Mouse (Mus musculus): Measurements from ENCODE around the gene Desi1.

The Desi1 gene

DNA sequence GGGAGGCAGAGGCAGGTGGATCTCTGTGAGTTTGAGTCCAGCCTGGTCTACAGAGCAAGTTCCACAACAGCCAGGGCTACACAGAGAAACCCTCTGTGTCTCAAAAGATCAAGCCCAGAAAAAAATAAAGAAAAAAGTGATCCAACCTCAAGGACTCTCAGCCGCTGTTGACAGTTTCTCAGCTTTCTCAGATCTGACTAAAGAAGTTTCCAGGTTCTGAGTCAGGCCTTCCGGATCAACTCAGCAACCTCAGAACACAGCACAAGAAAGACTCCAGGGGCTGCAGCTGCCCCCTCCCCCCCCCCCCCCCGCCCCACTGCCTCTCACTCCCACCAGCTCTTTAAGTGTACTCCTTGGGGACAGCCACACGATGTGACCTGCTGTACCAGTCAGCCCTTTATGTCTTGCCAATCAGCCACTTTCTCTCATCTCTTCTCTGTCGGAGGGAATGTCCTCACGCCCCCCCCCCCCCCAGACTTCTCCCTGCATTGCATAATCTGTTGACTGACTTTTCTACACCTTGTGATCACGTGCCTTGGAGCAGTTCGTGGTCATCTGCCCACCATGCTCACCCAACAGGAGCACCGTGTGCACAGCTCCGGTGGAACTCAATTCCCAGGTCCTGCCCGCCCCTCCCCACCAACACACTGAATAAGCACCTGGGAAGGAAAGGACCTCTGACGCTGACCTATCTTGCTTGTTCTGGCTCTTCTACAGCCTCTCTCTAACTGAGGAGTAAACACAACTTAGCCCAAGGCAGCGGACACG, 67.4 kb downstream of the Desi1 start:
- DNase-seq (ENCODE audit: low spot score), result no peak

DNA sequence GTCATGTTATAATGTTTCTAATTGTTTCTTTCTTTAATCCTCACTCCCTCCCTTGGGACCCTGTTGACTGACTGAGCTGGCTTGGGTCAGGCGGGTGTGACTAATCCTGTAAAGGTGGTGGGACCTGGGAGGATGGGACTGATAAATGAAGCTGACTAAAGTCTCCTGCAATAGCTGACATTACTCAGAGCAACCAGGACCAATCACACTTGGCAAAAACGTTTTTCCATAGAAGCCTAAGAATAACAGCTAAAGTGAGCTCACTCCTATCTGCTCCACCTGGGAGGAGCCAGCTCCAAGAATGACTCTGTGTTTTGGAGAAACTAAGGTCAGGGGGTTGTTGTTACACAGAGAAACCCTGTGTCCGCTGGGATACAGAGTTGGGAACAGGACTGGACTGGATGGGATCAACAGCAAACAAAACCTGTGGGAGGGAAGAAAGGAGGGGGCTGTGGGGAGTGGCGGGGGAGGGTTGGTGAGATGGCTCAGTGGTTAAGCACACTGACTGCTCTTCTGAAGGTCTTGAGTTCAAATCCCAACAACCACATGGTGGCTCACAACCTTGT, 68.6 kb downstream of the Desi1 start:
- DNase-seq (ENCODE audit: low spot score), result no peak

DNA sequence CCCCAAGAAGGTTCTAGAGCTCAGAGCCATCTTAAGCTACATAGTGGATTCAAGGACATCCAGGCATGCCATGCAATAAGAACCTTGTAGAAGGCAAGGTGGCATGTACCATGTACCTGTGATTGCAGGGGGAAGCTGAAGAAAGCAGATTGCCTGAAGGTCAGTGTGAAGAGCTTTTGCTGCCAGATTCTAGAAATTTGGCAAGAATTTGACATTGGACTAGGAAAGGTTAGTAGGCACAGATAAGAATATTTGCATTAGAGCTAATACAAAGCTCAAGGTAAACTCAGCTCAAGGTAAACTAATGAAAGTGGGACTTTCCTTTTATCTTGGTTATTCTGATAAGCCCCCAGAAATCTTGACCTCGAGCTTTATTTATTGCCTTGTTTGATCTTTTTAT, 69.4 kb downstream of the Desi1 start:
- no peak for DNase-seq (ENCODE audit: low spot score)

DNA sequence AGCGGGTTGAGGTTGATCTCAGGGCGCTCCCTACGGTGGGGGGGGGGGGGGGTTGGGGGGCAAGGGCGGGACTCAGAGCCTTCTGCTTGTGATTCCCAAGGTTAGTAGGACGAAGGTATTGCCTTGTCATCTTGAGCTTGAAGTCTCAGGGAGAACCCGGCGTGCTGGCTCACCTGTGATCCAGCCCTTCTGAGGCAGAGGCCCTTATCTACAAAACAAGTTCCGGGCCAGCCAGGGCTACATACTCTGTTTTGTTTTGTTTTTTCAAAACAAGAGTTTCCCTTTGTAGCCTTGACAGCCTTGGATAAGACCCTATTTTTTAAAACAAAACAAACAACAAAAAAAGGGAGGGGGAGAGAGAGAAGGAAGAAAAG, 72.6 kb downstream of the Desi1 start:
- no peak for DNase-seq (ENCODE audit: low spot score)

DNA sequence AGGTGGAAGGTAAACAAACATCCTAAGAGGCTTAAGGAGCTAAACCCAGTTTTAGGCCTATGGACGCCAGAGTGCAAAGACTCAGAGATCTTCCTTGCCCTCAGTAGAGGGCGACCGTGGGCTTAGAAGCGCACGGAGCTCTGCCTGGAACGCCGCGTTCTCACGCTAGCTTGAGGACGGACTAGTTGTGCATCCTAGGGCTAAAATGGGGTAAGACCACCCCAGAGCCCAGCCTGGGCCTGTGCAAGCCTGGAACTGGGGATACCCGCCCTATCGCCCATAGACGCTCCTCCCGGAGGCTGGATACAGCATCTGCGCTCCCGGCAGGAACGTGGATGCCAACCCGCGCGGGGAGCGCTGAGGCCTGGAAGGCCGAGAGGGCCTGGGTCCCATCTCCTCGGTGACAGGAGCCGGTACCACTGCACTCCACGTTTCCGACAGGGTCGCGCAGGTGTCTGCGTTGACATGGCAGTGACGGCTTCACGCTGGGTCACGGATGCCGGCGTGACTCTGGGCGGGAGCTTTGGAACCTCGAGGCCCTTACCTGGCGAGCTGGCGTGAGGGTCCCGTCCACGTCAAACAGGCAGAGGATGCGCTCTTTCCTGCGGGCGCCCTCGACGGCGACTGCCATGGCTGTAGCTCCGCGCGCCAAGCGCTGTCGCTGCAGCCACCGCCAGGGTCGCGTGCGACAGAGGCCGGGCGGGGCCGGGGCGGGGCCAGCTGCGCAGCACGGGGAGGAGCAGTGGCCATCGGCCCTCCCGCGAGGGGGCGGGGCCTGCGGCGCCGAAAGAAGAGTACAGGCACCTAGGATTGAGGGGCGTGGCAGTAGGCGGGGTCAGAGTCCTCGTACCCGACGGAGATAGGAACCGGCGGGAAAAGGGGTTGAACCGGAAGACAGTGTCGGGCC, 73.2 kb downstream of the Desi1 start, which contains the start of gene Pmm1:
TSS of gene Pmm1 (minus strand) at position 760 of the 907 bp plus-strand sequence.
- peak; percentile 100 for DNase-seq (ENCODE audit: low spot score)

DNA sequence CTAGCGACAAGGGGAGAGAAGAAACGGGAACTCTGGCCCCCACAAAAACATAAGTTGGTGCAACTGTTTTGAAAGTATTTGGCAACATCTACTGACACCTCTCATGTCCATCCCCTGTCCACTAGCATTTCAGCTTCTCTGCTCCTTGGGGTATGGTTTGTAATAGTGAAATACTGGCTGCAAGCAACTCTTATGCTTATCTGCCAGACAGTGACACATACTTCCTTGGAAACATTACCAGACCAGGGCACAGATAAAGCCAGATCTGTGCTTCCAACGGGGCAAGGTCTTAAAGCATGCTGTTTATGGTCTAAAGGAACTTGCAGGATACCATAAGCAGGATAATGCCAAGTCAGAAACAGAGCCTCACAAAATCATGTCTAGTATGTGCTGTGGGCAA, 74.8 kb downstream of the Desi1 start:
- DNase-seq (ENCODE audit: low spot score), result no peak

DNA sequence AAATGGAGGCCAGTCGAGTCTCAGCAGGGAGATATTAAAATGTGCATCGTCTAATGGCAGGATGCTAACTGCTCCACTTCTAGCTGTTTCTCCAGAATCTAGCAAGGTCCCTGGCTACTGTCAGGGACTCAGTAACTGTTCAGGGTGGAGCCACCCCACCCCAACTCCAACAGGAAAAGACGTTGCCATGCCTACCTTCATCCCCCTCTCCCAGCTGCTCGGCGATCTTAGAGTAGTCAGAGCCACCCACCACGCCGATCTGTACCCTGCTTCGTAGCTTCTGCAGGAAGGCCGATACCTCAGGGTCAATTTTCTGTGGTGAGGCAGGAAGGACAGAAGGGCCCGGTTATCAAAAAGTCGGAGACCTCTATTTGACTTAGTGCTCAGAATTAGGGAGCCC, 76.1 kb downstream of the Desi1 start:
- DNase-seq (ENCODE audit: low spot score), result no peak

DNA sequence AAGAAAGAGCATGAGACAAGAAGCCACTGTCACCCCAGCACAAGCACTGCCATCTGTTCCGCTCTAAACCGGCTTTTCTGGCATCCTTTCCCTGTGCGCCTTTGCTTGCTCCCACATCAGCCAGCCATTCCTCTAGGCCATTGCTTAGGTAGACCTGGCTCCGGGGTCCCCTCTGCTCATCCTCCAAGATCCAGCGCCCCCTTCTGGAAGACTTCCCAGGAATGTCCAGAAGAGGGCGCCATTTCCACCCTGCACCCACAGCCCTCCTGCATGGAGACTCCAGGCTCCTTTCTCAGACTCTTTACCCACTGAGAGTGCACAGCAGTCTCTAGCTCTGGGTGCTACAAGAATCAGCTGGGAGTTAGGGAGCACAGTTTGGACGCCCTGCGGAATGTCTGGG, 77.2 kb downstream of the Desi1 start:
- peak; percentile 78 for DNase-seq (ENCODE audit: low spot score)

DNA sequence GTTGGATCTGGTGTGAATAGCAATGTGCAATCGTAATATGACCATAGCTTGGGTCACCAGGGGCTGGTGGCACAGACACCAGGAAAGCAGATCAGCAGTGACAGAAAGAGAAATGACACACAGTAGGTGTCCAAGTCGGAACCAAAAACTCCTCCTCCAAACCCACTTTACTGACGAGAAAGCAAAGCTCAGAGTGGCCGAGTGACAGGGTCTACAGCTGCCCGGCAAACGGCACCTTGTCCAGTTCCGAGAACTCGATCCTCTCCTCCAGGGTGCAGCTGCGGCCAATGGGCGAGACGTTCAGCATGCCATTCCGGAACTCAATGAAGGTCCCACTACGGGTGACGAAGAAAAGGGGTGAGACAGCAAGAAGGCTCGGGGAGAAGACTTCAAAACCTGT, 78.2 kb downstream of the Desi1 start:
- no peak for DNase-seq (ENCODE audit: low spot score)

DNA sequence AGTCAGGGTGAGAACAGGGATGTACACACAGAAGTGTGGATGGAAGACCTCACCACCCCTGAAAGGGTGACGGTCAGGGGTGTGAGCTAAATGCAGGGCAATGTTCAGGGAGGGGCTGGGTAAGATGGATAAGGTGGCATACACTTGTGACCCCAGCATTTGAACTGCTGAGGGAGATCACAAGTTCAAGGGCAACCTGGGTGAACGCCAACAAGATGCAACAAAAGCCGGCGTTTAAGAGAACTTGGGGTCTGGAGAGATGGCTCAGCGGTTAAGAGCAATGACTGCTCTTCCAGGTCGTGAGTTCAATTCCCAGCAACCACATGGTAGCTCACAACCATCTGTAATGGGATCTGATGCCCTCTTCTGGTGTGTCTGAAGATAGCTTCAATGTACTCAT, 78.9 kb downstream of the Desi1 start:
- no peak for DNase-seq (ENCODE audit: low spot score)

DNA sequence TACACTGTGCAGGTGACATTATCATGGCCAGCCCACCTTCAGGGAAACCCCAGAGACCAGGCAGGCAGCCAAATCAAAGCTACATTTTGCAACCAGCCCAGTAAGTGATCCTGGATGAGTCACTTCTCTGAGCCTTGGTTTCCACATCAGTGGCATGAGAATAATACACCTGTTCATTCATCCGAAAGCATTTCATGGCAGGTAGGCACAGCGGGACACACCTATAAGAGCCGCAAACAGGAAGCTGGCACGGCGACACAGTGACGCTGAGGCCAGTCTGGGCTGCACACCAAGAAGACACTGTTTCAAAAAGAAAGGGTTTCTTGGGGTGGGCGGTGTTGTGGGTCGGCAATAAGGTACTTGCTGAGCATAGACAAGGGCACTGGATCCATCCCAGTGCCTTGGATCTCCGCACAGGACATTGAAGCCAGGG, 79.5 kb downstream of the Desi1 start:
- DNase-seq (ENCODE audit: low spot score), result no peak

DNA sequence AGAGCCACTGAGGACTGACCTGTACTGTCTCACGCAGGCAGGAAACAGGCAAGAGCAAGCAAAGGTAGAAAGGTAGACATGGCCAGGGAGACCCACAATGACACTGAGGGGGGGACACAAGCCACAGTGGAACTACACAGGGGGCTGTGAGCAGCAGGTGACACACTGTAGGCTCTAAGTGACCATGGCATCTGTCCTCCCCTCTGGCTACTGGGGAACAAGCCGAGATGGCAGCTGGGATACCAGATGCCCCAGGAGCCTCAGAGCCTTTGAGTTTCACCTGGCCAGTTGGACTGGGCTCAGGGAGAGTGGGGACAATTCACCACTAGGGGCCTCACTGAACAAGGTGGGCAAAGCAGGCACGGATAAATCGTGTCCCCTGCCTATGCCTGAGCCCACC, 81.4 kb downstream of the Desi1 start:
- no peak for DNase-seq (ENCODE audit: low spot score)

DNA sequence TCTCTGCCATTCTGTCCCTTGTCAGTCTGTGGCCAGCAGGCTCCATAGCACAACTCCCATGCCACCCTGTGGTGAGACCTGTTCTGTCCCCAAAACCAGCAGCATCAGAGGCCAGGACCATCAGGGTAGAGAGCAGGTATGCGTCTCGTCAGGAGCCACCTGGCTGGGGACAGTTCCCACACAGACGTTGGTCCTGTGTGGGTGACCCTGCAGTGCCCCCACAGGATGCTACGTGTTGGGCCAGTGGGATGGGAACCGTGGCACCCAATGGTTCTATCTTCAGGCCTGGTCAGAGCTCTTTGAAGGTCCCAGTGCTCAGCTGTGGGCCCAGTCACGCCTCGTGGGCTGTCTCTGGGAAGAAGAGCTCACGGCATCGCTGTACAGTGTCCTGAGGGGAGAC, 82.5 kb downstream of the Desi1 start:
- no peak for DNase-seq (ENCODE audit: low spot score)

DNA sequence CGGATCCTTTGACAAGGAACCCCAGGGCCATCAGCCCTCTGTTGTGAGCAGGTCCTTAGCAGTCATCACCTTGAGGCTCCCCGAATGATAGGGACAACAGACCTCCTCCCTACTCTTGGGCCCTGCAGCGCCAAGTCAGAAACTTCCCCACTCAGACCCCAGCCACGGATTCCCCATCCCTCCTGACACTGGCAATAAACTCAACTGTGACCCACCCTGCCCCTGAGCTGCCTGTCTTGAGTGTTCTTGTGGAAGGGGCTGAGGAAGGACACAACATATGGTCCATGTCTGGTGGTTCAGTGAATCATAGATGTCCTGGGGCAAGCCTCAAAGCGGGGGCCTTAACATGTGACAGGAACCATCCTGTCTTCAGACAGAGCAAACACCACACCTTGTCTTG, 82.9 kb downstream of the Desi1 start:
- DNase-seq (ENCODE audit: low spot score), result no peak

DNA sequence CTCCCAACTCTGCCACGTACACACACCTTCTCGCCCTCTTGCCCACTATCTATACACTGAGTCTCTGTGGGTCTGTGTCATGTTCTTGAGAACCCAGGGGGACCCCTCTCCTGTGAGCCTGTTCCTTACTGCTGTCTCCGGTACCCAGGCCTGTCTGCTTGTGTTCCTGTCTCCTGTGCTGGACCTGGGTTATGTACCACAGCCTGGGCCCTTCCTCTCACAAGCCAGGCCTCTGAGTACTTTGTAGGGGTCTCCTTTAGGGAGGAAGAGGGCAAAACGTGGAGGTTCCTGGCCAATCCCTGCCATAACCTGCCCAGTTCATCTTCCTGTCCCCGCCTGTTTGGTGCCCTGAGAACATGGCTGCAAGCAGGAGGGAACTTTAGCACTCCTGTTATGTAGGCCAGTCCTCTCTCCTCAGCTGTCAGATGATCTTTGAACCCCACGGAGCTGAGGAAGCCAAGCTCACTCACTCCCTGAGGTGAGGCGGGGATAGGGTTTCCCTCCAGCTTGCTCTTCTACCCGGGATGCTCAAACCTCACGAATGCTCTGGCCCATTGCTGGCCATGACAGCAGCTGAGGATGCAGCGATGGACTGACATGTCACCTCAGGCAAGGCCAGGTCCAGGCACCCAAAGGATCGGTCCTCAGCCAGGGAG, 84.1 kb downstream of the Desi1 start:
- DNase-seq (ENCODE audit: low spot score), result no peak

DNA sequence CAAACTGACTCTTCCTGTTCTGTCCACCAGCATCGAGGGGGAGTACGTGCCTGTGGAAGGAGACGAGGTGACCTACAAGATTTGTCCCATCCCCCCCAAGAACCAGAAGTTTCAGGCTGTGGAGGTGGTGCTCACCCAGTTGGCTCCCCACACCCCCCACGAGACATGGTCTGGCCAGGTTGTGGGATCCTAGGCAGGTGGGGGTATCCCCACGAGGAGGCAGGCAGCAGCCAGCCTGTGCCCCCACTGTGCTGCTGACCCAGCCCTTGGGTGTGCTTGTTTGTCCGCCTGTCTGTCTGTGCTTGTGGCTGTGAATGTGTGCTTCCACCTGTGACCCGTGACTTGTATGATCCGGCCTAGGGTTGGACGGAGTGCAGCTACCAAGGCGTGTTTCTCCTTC, 84.6 kb downstream of the Desi1 start:
- no peak for DNase-seq (ENCODE audit: low spot score)

DNA sequence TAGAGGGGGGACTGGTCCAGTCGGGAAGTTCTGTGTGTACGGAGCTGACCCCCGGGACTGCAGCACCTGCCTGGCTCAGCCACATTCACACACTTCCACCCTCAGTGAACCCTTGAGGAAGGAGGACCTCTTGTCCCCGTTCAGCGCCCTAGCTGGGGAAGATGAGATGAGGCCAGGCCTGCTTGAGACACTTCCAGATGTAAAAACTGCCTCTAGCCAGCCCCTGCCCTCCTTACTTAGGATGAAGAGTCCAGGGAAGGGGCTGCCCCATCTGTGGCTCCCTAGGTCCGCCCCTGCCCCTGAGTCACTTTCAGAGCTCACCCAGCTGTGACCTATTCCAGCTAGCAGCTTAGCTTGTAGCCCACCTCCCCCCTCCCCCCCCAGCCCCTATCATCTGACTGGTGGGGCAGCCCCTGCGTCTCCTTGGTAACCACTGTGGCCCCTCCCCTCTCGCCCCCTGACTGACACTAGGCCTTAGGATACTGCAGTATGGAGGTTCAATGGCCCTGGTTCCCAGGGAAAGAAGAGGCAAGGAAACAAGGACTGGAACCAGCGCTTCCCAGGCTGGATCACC, 90.4 kb downstream of the Desi1 start:
- DNase-seq (ENCODE audit: low spot score), result peak; percentile 74
